Mouse (Mus musculus) limb, embryonic 15.5 days (tissue): Measurements from ENCODE around the gene Bdkrb1. TPM values are rescaled to one million over a fixed set of nuclear protein-coding genes. Genes with fewer than 3 reads are reported as not detected.

Experiments used
- ATAC-seq: fragments of 200-750 bp; cut with Nextera tagmentation; 2 replicates; pipeline ENCODE4 v1.8.0; 2017; ENCODE audit warnings: low read depth, moderate TSS enrichment; ENCODE audit not compliant: insufficient number of reproducible peaks, low FRiP score, low TSS enrichment
- H3K27ac ChIP-seq: fragments of 300-500 bp; sonication (generic); 2 replicates; pipeline ENCODE4 v1.5.1; 2015; ENCODE audit warnings: moderate library complexity, mild to moderate bottlenecking, inconsistent platforms
- H3K27me3 ChIP-seq: fragments of 300-500 bp; sonication (generic); 2 replicates; pipeline ENCODE4 v1.6.1; 2015; ENCODE audit warnings: inconsistent platforms
- H3K36me3 ChIP-seq: fragments of 300-500 bp; sonication (generic); 2 replicates; pipeline ENCODE4 v1.6.1; 2015; ENCODE audit warnings: inconsistent platforms
- H3K4me1 ChIP-seq: fragments of 300-500 bp; sonication (generic); 2 replicates; pipeline ENCODE4 v1.6.1; 2015; ENCODE audit warnings: inconsistent platforms
- H3K4me2 ChIP-seq: fragments of 300-500 bp; sonication (generic); 2 replicates; pipeline ENCODE4 v1.6.1; 2015; ENCODE audit warnings: mild to moderate bottlenecking, inconsistent platforms
- H3K4me3 ChIP-seq: fragments of 300-500 bp; sonication (generic); 2 replicates; pipeline ENCODE4 v1.5.1; 2015; ENCODE audit warnings: mild to moderate bottlenecking, inconsistent platforms
- H3K9ac ChIP-seq: fragments of 300-500 bp; sonication (generic); 2 replicates; pipeline ENCODE4 v1.6.1; 2015; ENCODE audit warnings: inconsistent platforms
- H3K9me3 ChIP-seq: fragments of 300-500 bp; sonication (generic); 2 replicates; pipeline ENCODE4 v1.6.1; 2016; ENCODE audit warnings: inconsistent platforms
- WGBS: fragments of 180-500 bp; shearing (Covaris S2); methylation state at CpG from one replicate; pipeline ENCODE4 v1.1.7; 2015; 5-methylcytosine and 5-hydroxymethylcytosine counted together
- polyA plus RNA-seq: library from polyadenylated mRNA; unstranded; fragments of >200 nt; fragmentation: Nextera tagmentation; extraction: Ambion mirVana; gene quantifications from 2 replicates; pipeline ENCODE4 v1.2.1, GENCODE M21; 2015

Gene Bdkrb1
- polyA plus RNA-seq, 1 experiment from 2014 or later, result not detected

DNA sequence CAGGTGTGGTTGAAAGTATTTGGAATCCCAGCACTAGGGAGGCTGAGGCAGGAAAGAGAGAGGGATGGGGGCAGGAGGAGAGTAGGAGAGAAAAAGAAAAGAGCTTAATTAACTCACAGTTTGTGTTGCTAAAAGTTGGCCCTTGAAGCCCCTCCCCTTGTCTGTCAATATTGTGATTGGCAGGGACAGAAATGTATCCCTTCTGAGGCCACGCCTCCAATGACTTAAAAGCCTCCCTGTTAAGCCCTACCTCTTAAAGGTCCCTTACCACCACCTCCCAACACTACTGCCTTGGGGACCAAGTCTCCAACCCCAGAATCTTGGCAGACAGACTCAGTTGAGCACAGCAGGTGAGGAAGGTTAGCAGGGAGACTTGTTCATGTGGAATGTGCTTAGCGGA lies 30.3 kb upstream of the Bdkrb1 start:
- Histone ChIP-seq H3K27ac (no peak overlapping the region), H3K4me1 (peaks cover 10% of the 10 kb centered on the region), H3K9me3 (no peaks in the 10 kb centered on the region), H3K4me2 (no peak overlapping the region), H3K9ac (no peak overlapping the region), H3K36me3 (no peaks in the 10 kb centered on the region), H3K4me3 (no peak overlapping the region), H3K27me3 (no peaks in the 10 kb centered on the region)
- WGBS, result 71% methylated on average over 2 of the region's 2 CpGs
- no peak for ATAC-seq

DNA sequence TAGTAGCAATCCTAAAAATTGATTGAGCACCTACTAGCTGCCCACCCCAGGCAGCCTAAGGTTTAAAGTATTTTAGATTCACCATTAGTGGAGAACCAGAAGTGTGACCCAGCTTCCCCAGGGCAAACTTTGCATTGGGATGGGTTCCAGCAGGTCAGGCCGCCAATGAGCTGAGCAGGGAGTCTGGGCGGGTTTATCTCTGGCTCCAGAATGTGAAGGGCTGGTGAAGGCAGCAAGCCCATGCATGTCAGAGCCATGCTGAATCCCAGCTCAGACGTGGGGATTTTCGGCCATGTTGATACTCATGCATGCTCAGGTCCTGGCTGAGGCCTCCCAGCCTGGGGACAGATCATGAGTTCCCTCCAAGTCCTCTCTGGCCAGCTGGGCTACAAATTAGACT lies 28.5 kb upstream of the Bdkrb1 start:
- 81% methylated on average over 4 of the region's 4 CpGs for WGBS

DNA sequence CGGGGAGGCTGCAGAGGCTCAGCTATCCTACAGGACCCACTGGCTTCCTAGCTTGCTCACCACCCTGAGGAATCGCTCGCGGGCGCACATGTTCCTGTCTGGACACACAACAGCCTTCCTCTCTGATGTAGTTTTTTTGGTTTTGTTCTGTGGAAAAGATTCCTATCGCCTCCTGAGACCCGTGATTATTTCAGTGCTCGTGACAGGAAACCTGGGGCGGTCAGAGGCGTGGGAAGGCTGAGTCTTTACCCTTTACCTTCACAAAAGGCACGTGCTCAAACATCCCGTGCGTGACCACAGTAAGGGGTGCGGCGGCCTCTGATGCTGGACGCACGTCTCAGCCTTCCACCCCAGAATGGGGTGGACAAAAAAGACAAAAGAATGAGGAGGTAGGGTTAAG lies 22.4 kb upstream of the Bdkrb1 start:
- no peak for ATAC-seq
- peaks cover 30% of the 10 kb centered on the region for H3K4me1 ChIP-seq
- 70% methylated on average over 17 of the region's 17 CpGs for WGBS
- H3K27ac ChIP-seq, result no peak overlapping the region
- H3K27me3 ChIP-seq, result no peaks in the 10 kb centered on the region
- no peak overlapping the region for H3K4me3 ChIP-seq
- H3K9me3 ChIP-seq, result no peaks in the 10 kb centered on the region
- no peak overlapping the region for H3K4me2 ChIP-seq
- H3K9ac ChIP-seq, result no peak overlapping the region
- H3K36me3 ChIP-seq, result no peaks in the 10 kb centered on the region

More for the DNA sequence above, 28.5 kb upstream of the Bdkrb1 start:
- Histone ChIP-seq H3K27ac (no peak overlapping the region), H3K4me3 (no peak overlapping the region), H3K4me1 (peaks cover 10% of the 10 kb centered on the region), H3K36me3 (no peaks in the 10 kb centered on the region), H3K9me3 (no peaks in the 10 kb centered on the region), H3K27me3 (no peaks in the 10 kb centered on the region), H3K9ac (no peak overlapping the region), H3K4me2 (no peak overlapping the region)
- no peak for ATAC-seq

DNA sequence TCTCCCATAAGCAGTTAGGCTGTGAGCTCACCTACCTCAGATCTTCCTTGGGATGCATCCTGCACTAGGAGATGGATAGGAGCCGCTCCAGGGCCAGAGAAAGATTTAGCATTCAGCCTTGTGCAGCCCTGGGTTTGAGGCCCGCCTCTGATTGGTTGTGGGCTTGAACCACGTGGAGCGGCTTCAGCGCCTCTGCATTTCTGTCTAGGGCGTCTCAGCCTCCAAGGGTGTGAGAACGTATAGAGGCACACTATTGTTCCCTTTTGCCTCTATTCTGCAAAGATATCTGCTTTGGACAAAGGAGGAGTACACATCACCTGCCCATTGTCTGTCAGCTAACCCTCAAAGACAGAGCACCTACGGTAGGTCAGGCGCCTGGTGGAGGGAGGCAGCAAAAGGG lies 20.4 kb upstream of the Bdkrb1 start:
- 54% methylated on average over 9 of the region's 9 CpGs for WGBS
- Histone ChIP-seq H3K4me1 (peaks cover 30% of the 10 kb centered on the region), H3K27ac (peak overlapping the region; percentile 33; the same call in 1 of the 2 replicates), H3K27me3 (no peaks in the 10 kb centered on the region), H3K36me3 (no peaks in the 10 kb centered on the region), H3K9ac (no peak overlapping the region), H3K9me3 (no peaks in the 10 kb centered on the region), H3K4me2 (no peak overlapping the region), H3K4me3 (no peak overlapping the region)
- no peak for ATAC-seq

DNA sequence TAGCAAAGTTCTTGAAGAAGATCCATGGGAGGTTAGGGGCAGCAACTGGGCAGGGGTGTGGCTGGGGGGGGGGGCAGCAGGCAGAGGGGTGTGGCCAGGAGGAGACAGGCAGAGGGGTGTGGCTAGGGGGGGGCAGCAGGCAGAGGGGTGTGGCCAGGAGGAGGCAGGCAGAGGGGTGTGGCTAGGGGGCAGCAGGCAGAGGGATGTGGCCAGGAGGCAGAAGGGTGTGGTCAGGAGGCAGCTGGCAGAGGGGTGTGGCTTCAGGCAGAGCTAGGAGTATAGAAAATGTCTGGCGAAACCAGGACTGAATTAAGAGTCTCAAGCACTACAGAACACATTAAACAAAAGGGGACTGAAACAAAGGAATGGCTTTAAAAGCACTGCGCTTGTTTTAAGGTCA lies 19.4 kb upstream of the Bdkrb1 start:
- Histone ChIP-seq H3K36me3 (no peaks in the 10 kb centered on the region), H3K4me2 (no peak overlapping the region), H3K9me3 (no peaks in the 10 kb centered on the region), H3K27me3 (no peaks in the 10 kb centered on the region), H3K4me1 (peaks cover 30% of the 10 kb centered on the region), H3K9ac (no peak overlapping the region), H3K27ac (no peak overlapping the region), H3K4me3 (no peak overlapping the region)
- 18% methylated on average over 2 of the region's 2 CpGs for WGBS
- ATAC-seq, result no peak

DNA sequence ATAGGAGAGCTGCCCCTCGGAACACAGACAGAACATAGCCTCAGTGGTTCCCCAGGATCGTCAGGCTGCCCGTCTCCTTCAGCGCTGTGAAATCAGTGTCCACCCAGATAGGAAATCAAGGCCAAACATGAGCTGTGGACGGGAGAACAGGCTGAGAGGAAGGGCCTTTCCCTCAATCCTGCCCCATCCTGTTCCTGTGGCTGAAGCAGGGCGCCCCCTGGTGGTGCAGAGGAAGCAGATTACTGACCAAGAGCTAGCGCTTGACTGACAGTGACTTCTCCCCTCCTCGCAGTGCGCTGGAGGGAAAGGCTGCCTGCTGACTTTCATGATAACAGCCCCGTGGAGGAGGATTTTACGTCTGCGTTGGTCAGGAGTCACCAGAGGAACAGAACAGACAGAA lies 18.0 kb upstream of the Bdkrb1 start:
- no peak overlapping the region for H3K9ac ChIP-seq
- H3K9me3 ChIP-seq, result no peaks in the 10 kb centered on the region
- H3K4me3 ChIP-seq, result no peak overlapping the region
- H3K27me3 ChIP-seq, result no peaks in the 10 kb centered on the region
- ATAC-seq, result no peak
- 18% methylated on average over 12 of the region's 12 CpGs for WGBS
- no peaks in the 10 kb centered on the region for H3K36me3 ChIP-seq
- no peak overlapping the region for H3K4me2 ChIP-seq
- peaks cover 24% of the 10 kb centered on the region for H3K4me1 ChIP-seq
- no peak overlapping the region for H3K27ac ChIP-seq

DNA sequence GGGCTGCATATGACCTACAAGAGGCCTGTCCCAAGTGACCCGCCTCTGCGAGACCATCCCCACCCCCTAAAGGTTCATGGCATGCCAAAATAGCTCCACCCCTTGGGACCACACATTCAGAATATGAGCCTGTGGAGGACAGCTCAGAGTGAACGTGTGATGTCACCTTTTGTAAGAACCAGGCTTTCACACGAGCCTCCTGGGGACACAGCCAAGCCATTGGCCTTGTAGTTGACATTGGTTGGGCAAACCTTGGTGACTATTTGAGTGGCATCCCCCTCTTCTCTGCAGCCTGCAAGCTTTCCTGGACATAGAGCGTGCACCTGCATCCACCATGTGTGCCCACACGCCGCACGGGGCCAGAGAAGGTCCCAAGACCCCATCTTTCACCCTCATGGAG lies 15.4 kb upstream of the Bdkrb1 start:
- ATAC-seq, result no peak
- Histone ChIP-seq H3K27me3 (no peaks in the 10 kb centered on the region), H3K4me2 (no peak overlapping the region), H3K9me3 (no peaks in the 10 kb centered on the region), H3K9ac (no peak overlapping the region), H3K4me1 (peaks cover 18% of the 10 kb centered on the region), H3K4me3 (no peak overlapping the region), H3K27ac (no peak overlapping the region), H3K36me3 (no peaks in the 10 kb centered on the region; the same call in 1 of the 2 replicates)
- 80% methylated on average over 8 of the region's 8 CpGs for WGBS

DNA sequence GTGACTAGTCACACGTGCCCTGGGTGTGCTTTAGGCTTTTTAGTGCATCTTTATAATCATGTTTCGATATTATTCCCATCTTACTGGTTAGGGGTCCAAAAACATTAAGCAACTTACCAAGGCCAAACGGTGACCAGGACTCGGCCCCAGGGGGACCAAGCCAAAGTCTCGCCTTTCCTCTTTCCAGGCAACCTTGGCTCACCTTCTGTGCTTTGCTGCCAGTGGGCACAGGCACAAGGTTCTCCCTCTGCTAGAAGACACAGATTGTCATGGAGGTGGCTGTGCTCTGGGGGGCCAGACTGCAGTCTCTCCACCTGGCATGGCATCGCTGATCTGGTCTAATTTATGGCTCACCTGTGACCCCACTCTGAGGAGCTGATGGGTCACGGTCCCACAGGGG lies 12.1 kb upstream of the Bdkrb1 start:
- Histone ChIP-seq H3K4me1 (no peaks in the 10 kb centered on the region), H3K9me3 (no peaks in the 10 kb centered on the region), H3K4me2 (no peak overlapping the region), H3K4me3 (no peak overlapping the region), H3K27ac (no peak overlapping the region), H3K36me3 (no peaks in the 10 kb centered on the region; the same call in 1 of the 2 replicates), H3K27me3 (no peaks in the 10 kb centered on the region), H3K9ac (no peak overlapping the region)
- 73% methylated on average over 7 of the region's 7 CpGs for WGBS
- no peak for ATAC-seq

DNA sequence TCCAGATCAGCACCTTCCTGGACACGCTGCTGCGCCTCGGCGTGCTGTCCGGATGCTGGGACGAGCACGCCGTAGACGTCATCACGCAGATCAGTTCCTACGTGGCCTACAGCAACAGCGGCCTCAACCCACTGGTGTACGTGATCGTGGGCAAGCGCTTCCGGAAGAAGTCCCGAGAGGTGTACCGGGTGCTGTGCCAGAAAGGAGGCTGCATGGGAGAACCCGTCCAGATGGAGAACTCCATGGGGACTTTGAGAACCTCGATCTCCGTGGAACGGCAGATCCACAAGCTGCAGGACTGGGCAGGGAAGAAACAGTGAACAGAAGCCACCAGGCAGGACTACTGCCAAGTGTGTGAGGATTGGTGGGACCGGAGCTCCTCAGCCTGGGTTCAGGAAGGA lies 10.5 kb upstream of the Bdkrb1 start:
- no peaks in the 10 kb centered on the region for H3K27me3 ChIP-seq
- H3K9ac ChIP-seq, result no peak overlapping the region
- H3K27ac ChIP-seq, result no peak overlapping the region
- no peaks in the 10 kb centered on the region for H3K9me3 ChIP-seq
- no peak overlapping the region for H3K4me3 ChIP-seq
- 93% methylated on average over 23 of the region's 23 CpGs for WGBS
- ATAC-seq, result no peak
- H3K36me3 ChIP-seq, result no peaks in the 10 kb centered on the region; the same call in 1 of the 2 replicates
- H3K4me2 ChIP-seq, result no peak overlapping the region
- H3K4me1 ChIP-seq, result no peaks in the 10 kb centered on the region

DNA sequence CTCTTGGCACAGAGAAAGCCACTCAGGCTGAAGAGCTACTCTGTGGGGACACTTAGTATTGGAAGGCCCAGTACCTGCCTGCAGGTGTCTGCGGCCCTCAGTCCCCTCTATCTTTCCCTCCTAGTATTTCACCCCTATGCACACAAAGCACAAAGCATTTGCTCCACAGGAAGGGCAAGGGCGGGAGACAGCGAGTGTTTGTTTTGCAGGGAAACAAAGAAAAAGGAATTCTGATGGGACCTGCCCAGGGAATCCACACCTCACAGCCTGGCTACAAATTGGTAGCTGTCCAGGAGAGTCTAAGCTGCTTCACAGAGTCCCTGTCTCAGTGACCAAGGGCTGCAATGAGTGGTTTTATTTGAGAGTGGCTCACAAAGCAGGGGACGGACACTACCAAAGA lies 9.4 kb upstream of the Bdkrb1 start:
- 81% methylated on average over 4 of the region's 4 CpGs for WGBS
- Histone ChIP-seq H3K4me3 (no peak overlapping the region), H3K36me3 (no peaks in the 10 kb centered on the region; the same call in 1 of the 2 replicates), H3K27ac (no peak overlapping the region), H3K9me3 (no peaks in the 10 kb centered on the region), H3K27me3 (no peaks in the 10 kb centered on the region), H3K9ac (no peak overlapping the region), H3K4me2 (no peak overlapping the region), H3K4me1 (no peaks in the 10 kb centered on the region)
- no peak for ATAC-seq

DNA sequence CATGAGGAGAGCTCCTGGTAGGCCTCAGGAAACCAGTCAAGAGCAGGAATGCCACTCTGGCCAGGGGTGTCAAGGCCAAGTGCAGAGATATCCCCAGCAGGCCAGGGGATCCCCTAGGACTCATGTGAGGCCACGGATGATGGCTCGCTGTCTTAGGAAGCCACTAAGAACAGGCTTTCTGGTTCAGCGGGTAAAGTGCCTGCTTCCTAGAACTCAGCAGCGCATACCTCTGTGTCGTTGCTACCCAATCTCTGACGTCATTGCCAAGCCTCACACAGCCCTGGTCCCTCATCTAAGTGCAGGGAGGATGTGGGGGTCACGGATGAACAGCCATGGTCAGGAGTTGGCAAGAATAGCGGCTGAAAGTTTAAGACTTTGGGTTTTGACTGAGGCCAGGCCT lies 5.8 kb upstream of the Bdkrb1 start:
- 84% methylated on average over 8 of the region's 8 CpGs for WGBS
- H3K4me2 ChIP-seq, result no peak overlapping the region
- H3K9me3 ChIP-seq, result no peaks in the 10 kb centered on the region
- H3K36me3 ChIP-seq, result no peaks in the 10 kb centered on the region
- no peaks in the 10 kb centered on the region for H3K27me3 ChIP-seq
- ATAC-seq, result no peak
- no peaks in the 10 kb centered on the region for H3K4me1 ChIP-seq
- H3K9ac ChIP-seq, result no peak overlapping the region
- no peak overlapping the region for H3K27ac ChIP-seq
- H3K4me3 ChIP-seq, result no peak overlapping the region

DNA sequence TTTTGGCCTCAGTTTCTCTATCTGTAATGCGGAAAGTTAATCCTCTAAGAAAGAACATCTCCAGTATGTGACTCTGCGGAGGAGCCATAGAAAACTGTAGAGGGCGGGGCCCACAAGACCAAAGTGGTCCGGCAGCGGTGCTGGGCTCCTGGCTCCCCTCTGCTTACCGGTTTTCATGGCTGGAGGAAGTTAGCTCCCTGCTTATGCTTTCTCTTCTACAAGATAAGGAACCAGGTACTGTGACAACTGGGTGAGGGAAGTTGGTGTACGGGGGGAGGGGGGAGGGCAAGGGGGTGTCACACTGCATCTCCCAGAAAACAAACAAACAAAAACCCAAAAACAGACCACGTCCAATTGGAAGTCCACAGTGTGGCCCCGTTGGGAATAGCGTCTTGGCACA lies 4.4 kb upstream of the Bdkrb1 start:
- H3K36me3 ChIP-seq, result no peaks in the 10 kb centered on the region
- H3K27ac ChIP-seq, result no peak overlapping the region
- no peaks in the 10 kb centered on the region for H3K27me3 ChIP-seq
- H3K4me1 ChIP-seq, result no peaks in the 10 kb centered on the region
- 80% methylated on average over 10 of the region's 10 CpGs for WGBS
- ATAC-seq, result no peak
- H3K4me3 ChIP-seq, result no peak overlapping the region
- no peak overlapping the region for H3K9ac ChIP-seq
- no peaks in the 10 kb centered on the region for H3K9me3 ChIP-seq
- no peak overlapping the region for H3K4me2 ChIP-seq

DNA sequence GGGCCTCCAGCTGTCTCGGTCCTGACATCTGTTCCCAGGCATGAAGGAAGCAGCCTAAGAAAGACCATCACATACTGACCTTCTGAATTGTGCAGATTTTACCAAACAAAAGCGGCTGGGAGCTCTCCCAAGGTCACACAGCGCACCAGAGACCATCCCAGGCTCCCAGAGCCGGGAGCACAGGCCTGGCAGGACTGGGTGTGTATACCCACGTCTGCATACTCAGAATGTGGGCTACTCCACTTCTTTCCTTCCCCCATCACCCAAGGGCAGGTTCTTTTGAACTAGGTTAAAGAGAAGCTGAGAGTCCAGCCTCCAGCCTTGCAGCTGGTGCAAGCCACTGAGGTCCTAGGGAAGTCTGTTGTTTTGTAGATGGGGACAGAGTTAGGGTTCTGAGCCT lies 3.8 kb upstream of the Bdkrb1 start:
- WGBS, result 61% methylated on average over 5 of the region's 5 CpGs
- no peak overlapping the region for H3K9ac ChIP-seq
- no peaks in the 10 kb centered on the region for H3K9me3 ChIP-seq
- H3K4me1 ChIP-seq, result 0 out of 2 replicates have a peak, but pooled peaks cover 2% of the 10 kb centered on the region
- ATAC-seq, result no peak
- H3K27ac ChIP-seq, result no peak overlapping the region
- H3K27me3 ChIP-seq, result no peaks in the 10 kb centered on the region
- no peaks in the 10 kb centered on the region for H3K36me3 ChIP-seq
- no peak overlapping the region for H3K4me2 ChIP-seq
- no peak overlapping the region for H3K4me3 ChIP-seq
